Mouse (Mus musculus): ENCODE results near the gene Eif5b.
A peak's percentile ranks its signal among the peaks of the same experiment; 100 is the strongest.

Gene Eif5b

GRCm38 (mm10) chr1:38011647-38012046 lies 13.8 kb downstream of the Eif5b start:
- no peak for DNase-seq

GRCm38 (mm10) chr1:38012104-38012503 lies 14.3 kb downstream of the Eif5b start:
- DNase-seq: no peak

DNA sequence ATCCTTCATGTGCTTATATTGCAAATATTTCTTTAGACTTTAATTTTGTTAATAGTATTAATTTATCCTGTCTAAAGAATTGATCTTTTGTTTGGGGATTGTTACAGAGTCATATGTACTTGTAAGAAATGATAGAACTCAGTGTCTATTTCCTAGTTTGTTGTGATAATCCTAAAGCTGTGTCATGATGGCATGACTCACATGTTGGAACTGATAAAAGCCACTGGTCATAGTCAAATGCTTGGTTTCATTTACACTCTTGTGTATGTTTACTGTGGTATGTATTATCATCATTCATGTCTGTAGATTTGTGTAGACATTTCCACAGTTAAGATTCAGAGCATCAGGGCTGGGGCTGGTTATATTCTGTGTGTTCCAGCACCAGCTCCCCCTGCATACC lies 14.7 kb downstream of the Eif5b start:
- no peak for DNase-seq

- no peak for DNase-seq
These were observed 16.9 kb downstream of the Eif5b start for GRCm38 (mm10) chr1:38014551-38015203.

- DNase-seq: no peak
These were observed 29.5 kb downstream of the Eif5b start for GRCm38 (mm10) chr1:38027301-38027700.

DNA sequence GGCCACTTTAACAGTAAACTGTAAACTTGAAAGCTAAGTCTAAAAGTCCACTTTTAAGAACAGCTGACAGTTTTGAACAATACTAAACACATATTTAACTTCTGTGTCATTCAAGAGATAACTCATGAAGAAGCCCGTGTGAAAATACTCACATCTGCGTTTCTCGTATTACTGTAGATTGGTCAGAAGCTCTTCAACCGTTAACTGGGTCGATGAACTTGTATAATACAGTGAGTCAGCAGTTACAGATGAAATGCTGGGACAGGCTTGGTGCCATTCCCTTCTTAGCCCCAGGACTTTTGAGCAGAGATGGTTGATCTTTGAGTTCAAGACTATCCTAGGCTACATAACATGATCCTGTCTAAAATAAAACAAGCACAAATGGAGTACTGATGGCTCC lies 33.6 kb downstream of the Eif5b start:
- no peak for DNase-seq

GRCm38 (mm10) chr1:38035521-38035920 lies 37.7 kb downstream of the Eif5b start:
- DNase-seq: no peak

- no peak for DNase-seq
These were observed 39.6 kb downstream of the Eif5b start for GRCm38 (mm10) chr1:38037375-38037774.

DNA sequence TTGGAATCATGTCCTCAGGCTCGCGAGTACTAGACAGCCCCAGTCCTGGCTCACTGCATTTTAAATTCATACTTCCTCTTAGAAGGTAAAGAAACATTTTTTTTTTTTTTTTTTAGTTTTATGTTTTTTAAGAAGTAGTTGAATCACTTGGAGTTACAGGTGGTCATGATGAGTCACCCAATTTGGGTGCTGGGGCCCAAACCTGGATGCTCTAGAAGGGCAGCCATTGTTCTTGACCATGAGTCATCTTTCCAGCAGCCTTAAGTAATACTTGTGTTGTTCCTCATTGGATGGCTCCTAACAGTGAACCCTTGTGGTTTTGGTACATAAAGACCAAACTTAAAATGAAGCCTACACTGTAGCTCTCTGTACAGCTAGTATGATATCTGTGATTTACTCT lies 41.1 kb downstream of the Eif5b start:
- DNase-seq: no peak

- no peak for DNase-seq
These were observed 50.3 kb downstream of the Eif5b start for GRCm38 (mm10) chr1:38048121-38048520.

- no peak for DNase-seq
These were observed 51.8 kb downstream of the Eif5b start for GRCm38 (mm10) chr1:38049562-38049961.

DNA sequence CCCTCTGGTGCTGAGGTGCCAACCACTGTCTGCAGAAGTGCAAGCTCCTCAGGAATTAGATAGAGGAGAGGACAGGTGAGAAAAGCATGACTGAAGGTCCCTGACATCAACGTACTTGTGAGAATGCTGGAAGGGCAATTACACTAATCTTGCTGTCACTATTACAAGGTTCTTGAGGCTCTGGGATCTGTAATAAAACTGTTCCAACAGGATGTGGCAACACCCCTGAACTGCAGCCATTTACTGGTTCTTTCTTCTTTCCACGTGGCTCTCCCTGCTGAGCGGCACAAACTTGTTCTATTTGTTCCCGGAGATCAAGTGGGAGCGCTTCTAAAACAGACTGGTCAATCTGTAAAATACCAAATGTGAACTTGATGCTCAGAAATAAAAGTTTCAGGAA lies 57.4 kb downstream of the Eif5b start:
- DNase-seq: no peak

- DNase-seq: no peak
These were observed 60.6 kb downstream of the Eif5b start for GRCm38 (mm10) chr1:38058417-38058816.

- peak; percentile 36 for DNase-seq
These were observed 64.3 kb downstream of the Eif5b start for GRCm38 (mm10) chr1:38062156-38062555.

DNA sequence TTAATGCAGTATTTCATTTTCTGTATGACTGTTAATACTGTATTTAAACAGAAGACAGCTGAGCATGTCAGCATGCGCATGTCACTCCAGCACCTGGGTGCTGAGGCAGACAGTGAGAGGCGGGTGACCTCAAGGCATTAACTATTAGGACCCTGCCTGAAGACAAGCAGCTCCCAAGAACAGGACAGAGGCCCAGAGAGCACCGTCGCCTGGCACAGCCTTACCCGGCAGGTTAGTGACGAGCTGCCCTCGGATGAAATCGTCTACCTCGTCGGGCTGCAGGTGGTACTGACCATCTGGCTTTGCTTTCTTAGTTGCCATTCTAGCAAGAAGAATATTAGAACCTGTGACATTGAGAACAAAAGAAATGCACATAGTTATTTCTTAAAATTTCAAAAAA lies 69.5 kb downstream of the Eif5b start:
- DNase-seq: peak; percentile 32

GRCm38 (mm10) chr1:38071326-38071725 lies 73.5 kb downstream of the Eif5b start:
- DNase-seq: no peak

GRCm38 (mm10) chr1:38081316-38081715 lies 83.5 kb downstream of the Eif5b start:
- no peak for DNase-seq

- DNase-seq: no peak
These were observed 105.4 kb downstream of the Eif5b start for GRCm38 (mm10) chr1:38103214-38103613.

DNA sequence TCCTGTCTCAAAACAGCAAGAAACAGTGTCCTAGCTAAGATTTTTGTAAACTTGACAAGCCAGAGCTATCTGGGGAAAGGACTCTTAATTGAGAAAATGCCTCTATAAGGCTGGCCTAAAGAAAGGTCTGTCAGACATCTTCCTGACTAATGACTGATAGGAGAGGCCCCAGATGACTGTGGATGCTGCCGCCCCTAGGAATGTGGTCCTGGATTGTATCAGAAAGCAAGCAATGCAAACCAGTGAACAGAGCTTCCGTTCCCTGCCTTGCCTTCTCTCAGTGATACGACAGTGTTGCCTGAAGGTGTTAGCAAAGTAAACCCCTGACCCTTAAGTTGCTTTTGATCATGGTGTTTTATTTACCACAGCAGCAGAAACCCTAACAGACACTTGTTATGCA lies 106.0 kb downstream of the Eif5b start:
- no peak for DNase-seq
